Mouse (Mus musculus) kidney, embryonic 16.5 days (tissue): ENCODE data around the gene Amfr. TPM values are rescaled to one million over a fixed set of nuclear protein-coding genes. Genes with fewer than 3 reads are reported as not detected.
A peak's percentile ranks its signal among the peaks of the same experiment; 100 is the strongest.

ENCODE experiments used
- ATAC-seq: fragments of 200-750 bp; cut with Nextera tagmentation; 2 replicates; pipeline ENCODE4 v1.8.0; 2017; ENCODE audit warnings: moderate TSS enrichment; ENCODE audit not compliant: low FRiP score, low TSS enrichment
- H3K27ac ChIP-seq: fragments of 300-500 bp; sonication (generic); 2 replicates; pipeline ENCODE4 v1.5.1; 2014; ENCODE audit warnings: low read length
- H3K27me3 ChIP-seq: fragments of 300-500 bp; sonication (generic); 2 replicates; pipeline ENCODE4 v1.6.1; 2014; ENCODE audit warnings: low read length, control low read depth, mixed read lengths; ENCODE audit not compliant: insufficient read depth
- H3K36me3 ChIP-seq: fragments of 300-500 bp; sonication (generic); 2 replicates; pipeline ENCODE4 v1.6.1; 2014; ENCODE audit warnings: low read length, control low read depth, mixed read lengths; ENCODE audit not compliant: insufficient read depth
- H3K4me1 ChIP-seq: fragments of 300-500 bp; sonication (generic); 2 replicates; pipeline ENCODE4 v1.6.1; 2014; ENCODE audit warnings: low read length, control low read depth, mixed read lengths; ENCODE audit not compliant: insufficient read depth
- H3K4me2 ChIP-seq: fragments of 300-500 bp; sonication (generic); replicated peaks from 2 replicates; pipeline ENCODE4 v1.6.1; 2014; ENCODE audit warnings: low read depth, low read length
- H3K4me3 ChIP-seq: fragments of 300-500 bp; sonication (generic); 2 replicates; pipeline ENCODE4 v1.5.1; 2014; ENCODE audit warnings: mild to moderate bottlenecking, low read length
- H3K9ac ChIP-seq: fragments of 300-500 bp; sonication (generic); replicated peaks from 2 replicates; pipeline ENCODE4 v1.6.1; 2014; ENCODE audit warnings: low read length
- H3K9me3 ChIP-seq: fragments of 300-500 bp; sonication (generic); 2 replicates; pipeline ENCODE4 v1.6.1; 2016; ENCODE audit warnings: low read length, control low read depth
- WGBS: fragments of 180-500 bp; shearing (Covaris S2); extraction: QIAGEN DNeasy Blood & Tissue Kit; methylation state at CpG from one replicate; pipeline ENCODE4 v1.1.7; 2014; 5-methylcytosine and 5-hydroxymethylcytosine counted together
- polyA plus RNA-seq: library from polyadenylated mRNA; unstranded; fragments of >200 nt; fragmentation: Nextera tagmentation; extraction: Ambion mirVana; gene quantifications from 2 replicates; pipeline ENCODE4 v1.2.1, GENCODE M21; 2015

Gene Amfr
- polyA plus RNA-seq, 1 experiment from 2014 or later, result 45.5 TPM

GRCm38 (mm10) chr8:93941636-93942054 is 71.0 kb downstream of the Amfr start:
- Histone ChIP-seq H3K4me3 (no peak overlapping the region), H3K4me1 (no peaks in the 10 kb centered on the region; the same call in 1 of the 2 replicates), H3K27me3 (no peaks in the 10 kb centered on the region), H3K4me2 (no peak overlapping the region), H3K36me3 (no peaks in the 10 kb centered on the region), H3K9me3 (no peaks in the 10 kb centered on the region), H3K9ac (no peak overlapping the region), H3K27ac (no peak overlapping the region)
- ATAC-seq, result no peak
- 73% methylated on average over 4 of the region's 4 CpGs for WGBS

DNA sequence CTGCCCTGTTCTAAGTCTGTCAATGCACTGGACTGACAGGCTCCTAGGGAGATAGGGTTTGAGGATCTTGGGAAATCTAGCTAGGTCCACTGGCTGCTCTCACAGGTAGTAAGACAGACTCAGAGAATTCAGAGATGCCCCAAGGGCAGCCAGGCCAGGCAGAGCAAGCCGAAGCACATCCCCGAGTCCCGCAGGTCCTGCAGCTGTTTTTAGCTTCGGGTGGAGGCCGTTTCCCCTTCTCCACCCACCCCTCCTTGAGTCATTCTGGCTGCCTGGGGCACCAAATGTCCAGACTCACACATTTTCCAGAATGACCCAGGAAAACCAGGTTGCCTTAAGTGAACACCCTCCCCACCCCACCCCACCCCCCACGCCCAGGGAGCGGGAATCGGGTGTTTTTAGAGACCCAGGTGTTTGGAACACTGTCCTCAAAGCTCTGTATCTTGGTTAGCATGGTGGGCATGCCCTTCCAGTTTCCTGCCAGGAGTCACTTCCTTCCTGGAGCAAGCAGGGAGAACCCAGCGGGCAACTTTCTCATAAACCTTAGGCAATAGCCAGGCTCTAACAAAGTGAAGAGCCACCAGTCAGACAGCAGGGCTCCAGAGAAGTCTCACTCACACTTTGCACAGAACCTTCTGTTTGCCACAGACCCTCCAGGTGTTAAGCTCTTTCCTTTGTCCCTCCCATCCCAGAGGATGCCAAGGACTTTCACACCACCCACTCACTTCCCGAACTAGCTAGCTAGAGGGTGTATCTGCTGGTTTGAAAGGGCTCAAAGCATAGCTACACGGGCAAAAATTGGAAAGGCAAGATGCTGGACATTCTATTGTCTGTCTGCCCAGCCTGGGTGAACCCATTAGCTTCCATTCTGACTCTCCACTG is 71.9 kb downstream of the Amfr start:
- no peak overlapping the region for H3K27ac ChIP-seq
- H3K9me3 ChIP-seq, result no peaks in the 10 kb centered on the region
- no peak for ATAC-seq
- H3K36me3 ChIP-seq, result no peaks in the 10 kb centered on the region
- H3K4me1 ChIP-seq, result no peaks in the 10 kb centered on the region; the same call in 1 of the 2 replicates
- H3K4me3 ChIP-seq, result no peak overlapping the region
- H3K27me3 ChIP-seq, result no peaks in the 10 kb centered on the region
- WGBS, result 54% methylated on average over 11 of the region's 11 CpGs
- H3K9ac ChIP-seq, result no peak overlapping the region
- no peak overlapping the region for H3K4me2 ChIP-seq

DNA sequence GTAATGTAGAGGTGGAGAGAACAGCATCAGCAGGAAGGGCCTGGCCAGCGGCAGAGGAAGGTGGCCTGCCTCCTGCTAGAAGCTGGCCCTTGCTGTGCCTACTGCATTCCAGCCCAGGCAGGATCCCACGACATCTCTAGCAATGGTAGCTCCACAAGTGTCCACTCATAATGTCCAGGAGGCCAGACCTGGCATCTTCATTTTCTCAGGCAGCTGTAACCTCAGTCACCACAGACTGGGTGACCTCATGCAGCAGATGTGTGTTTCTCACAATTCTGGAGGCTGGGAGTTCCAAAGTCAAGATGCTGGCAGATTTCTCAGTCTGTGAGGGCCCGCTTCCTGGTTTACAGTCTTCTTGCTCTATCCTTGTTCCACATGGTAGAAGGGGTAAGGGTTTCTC is 74.4 kb downstream of the Amfr start:
- H3K27ac ChIP-seq, result no peak overlapping the region
- no peak overlapping the region for H3K9ac ChIP-seq
- 83% methylated on average over 3 of the region's 3 CpGs for WGBS
- no peak overlapping the region for H3K4me3 ChIP-seq
- H3K4me1 ChIP-seq, result no peaks in the 10 kb centered on the region; the same call in 1 of the 2 replicates
- H3K36me3 ChIP-seq, result no peaks in the 10 kb centered on the region
- H3K27me3 ChIP-seq, result no peaks in the 10 kb centered on the region
- H3K4me2 ChIP-seq, result no peak overlapping the region
- H3K9me3 ChIP-seq, result no peaks in the 10 kb centered on the region
- ATAC-seq, result no peak

- Histone ChIP-seq H3K4me3 (no peak overlapping the region), H3K9me3 (no peaks in the 10 kb centered on the region), H3K27me3 (no peaks in the 10 kb centered on the region), H3K4me1 (no peaks in the 10 kb centered on the region), H3K27ac (no peak overlapping the region), H3K9ac (no peak overlapping the region), H3K4me2 (no peak overlapping the region), H3K36me3 (no peaks in the 10 kb centered on the region)
- 81% methylated on average over 2 of the region's 2 CpGs for WGBS
- no peak for ATAC-seq
Observed at GRCm38 (mm10) chr8:93933288-93933687, 79.4 kb downstream of the Amfr start.

- Histone ChIP-seq H3K4me2 (no peak overlapping the region), H3K27ac (no peak overlapping the region), H3K36me3 (no peaks in the 10 kb centered on the region), H3K4me3 (no peak overlapping the region), H3K9ac (no peak overlapping the region), H3K9me3 (no peaks in the 10 kb centered on the region), H3K27me3 (no peaks in the 10 kb centered on the region), H3K4me1 (no peaks in the 10 kb centered on the region)
- peak; percentile 51; the same call in 1 of the 2 replicates for ATAC-seq
- WGBS, result 26% methylated on average over 6 of the region's 6 CpGs
Observed at GRCm38 (mm10) chr8:93932873-93933272, 79.8 kb downstream of the Amfr start.

DNA sequence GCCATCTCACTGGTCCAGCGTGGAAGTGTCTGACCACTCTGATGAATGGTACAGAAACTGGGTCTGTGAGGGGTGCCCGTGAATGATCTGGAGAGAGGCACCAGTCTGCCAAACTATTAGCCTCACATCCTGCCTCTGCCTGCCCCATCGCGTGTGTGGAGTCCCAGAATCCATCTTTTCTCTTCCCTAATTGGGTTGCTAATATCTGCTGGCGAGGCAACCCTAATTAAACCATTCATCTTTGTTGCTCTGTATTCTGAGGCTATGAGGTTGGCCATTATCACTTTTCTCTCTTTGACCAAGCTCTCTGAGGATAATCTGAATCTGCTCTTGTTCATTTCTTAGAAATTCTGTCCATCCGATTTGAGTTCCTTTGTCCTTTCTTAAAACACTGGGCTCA is 81.3 kb downstream of the Amfr start:
- H3K9me3 ChIP-seq, result no peaks in the 10 kb centered on the region
- WGBS, result 80% methylated on average over 6 of the region's 6 CpGs
- no peak overlapping the region for H3K9ac ChIP-seq
- H3K4me2 ChIP-seq, result no peak overlapping the region
- no peak overlapping the region for H3K4me3 ChIP-seq
- H3K27ac ChIP-seq, result no peak overlapping the region
- H3K36me3 ChIP-seq, result no peaks in the 10 kb centered on the region
- H3K27me3 ChIP-seq, result no peaks in the 10 kb centered on the region
- no peaks in the 10 kb centered on the region for H3K4me1 ChIP-seq
- no peak for ATAC-seq

DNA sequence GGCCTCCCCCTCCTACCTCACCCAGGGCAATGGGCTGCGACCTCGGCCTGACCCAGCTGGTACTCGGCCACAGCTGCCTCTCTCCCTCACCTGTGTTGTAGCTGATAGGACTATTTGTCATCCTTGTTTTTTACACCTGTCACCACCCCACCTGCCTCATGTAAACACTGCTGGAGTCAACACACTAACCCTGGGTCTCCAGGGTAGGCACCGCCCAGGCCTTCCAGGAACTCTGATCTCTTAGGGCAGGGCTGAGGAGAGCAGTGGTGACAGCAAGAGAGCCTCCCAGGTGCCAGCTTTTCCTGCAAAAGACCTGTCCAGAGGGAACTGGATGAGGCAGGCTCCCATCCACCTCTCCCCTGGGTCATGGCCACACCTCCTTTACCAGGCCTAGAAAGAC is 83.4 kb downstream of the Amfr start:
- ATAC-seq, result 0 out of 2 replicates have a peak, but pooled peaks have one; percentile 29
- WGBS, result 73% methylated on average over 4 of the region's 4 CpGs
- Histone ChIP-seq H3K9ac (no peak overlapping the region), H3K36me3 (no peaks in the 10 kb centered on the region), H3K9me3 (no peaks in the 10 kb centered on the region), H3K4me3 (no peak overlapping the region), H3K4me1 (no peaks in the 10 kb centered on the region), H3K27me3 (no peaks in the 10 kb centered on the region), H3K4me2 (no peak overlapping the region), H3K27ac (no peak overlapping the region)

- Histone ChIP-seq H3K27me3 (no peaks in the 10 kb centered on the region), H3K27ac (no peak overlapping the region), H3K4me1 (no peaks in the 10 kb centered on the region), H3K9ac (no peak overlapping the region), H3K4me2 (no peak overlapping the region), H3K36me3 (no peaks in the 10 kb centered on the region), H3K4me3 (no peak overlapping the region), H3K9me3 (no peaks in the 10 kb centered on the region)
- no peak for ATAC-seq
- WGBS, result 41% methylated on average over 3 of the region's 3 CpGs
Observed at GRCm38 (mm10) chr8:93925513-93925912, 87.1 kb downstream of the Amfr start.

DNA sequence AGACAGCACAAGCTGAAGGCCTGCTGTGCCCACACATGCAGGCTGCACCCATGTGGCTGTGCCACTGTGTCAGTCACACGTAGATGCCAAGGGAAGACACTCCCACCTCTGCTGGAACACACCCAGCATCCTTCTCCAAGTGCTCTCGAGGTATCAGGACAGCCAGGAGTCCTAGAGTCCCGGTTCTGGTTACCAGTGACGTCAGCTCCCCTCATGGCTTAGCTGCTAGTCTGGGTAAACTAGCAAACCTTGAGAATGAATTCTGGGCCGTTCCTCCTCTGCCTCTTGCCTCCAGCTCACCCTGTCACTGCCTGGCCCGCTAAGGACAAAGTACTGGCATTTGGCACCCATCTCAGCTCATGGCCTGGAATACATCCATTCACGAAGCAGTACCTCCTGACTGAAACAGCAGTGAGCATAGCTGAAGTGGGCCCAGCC is 88.7 kb downstream of the Amfr start:
- no peak overlapping the region for H3K9ac ChIP-seq
- WGBS, result 77% methylated on average over 7 of the region's 7 CpGs
- no peak for ATAC-seq
- no peaks in the 10 kb centered on the region for H3K9me3 ChIP-seq
- no peak overlapping the region for H3K27ac ChIP-seq
- H3K36me3 ChIP-seq, result no peaks in the 10 kb centered on the region
- no peak overlapping the region for H3K4me3 ChIP-seq
- H3K4me1 ChIP-seq, result no peaks in the 10 kb centered on the region
- no peak overlapping the region for H3K4me2 ChIP-seq
- no peaks in the 10 kb centered on the region for H3K27me3 ChIP-seq
